Mouse (Mus musculus) forebrain, postnatal 0 days (tissue): ENCODE results near the gene Telo2. TPM values are rescaled to one million over a fixed set of nuclear protein-coding genes. Genes with fewer than 3 reads are reported as not detected.

Source experiments
- ATAC-seq: fragments of 200-750 bp; cut with Nextera tagmentation; 2 replicates; pipeline ENCODE4 v1.8.0; 2017; ENCODE audit warnings: mild to moderate bottlenecking, moderate library complexity
- DNase-seq: peaks from one replicate; pipeline ENCODE4 v3.0.0-alpha.2; 2015
- H3K27ac ChIP-seq: fragments of 300-500 bp; sonication (generic); 2 replicates; pipeline ENCODE4 v1.5.1; 2014; ENCODE audit warnings: low read depth, mild to moderate bottlenecking, antibody characterized with exemption, low read length, moderate library complexity, mixed read lengths
- H3K27me3 ChIP-seq: fragments of 300-500 bp; sonication (generic); 2 replicates; pipeline ENCODE4 v1.6.1; 2014; ENCODE audit warnings: mild to moderate bottlenecking, low read length, mixed read lengths; ENCODE audit not compliant: insufficient read depth
- H3K36me3 ChIP-seq: fragments of 300-500 bp; sonication (generic); 2 replicates; pipeline ENCODE4 v1.6.1; 2014; ENCODE audit warnings: mild to moderate bottlenecking, moderate library complexity; ENCODE audit not compliant: insufficient read depth
- H3K4me1 ChIP-seq: fragments of 300-500 bp; sonication (generic); 2 replicates; pipeline ENCODE4 v1.6.1; 2014; ENCODE audit warnings: antibody characterized with exemption; ENCODE audit not compliant: insufficient read depth
- H3K4me2 ChIP-seq: fragments of 300-500 bp; sonication (generic); 2 replicates; pipeline ENCODE4 v1.6.1; 2014; ENCODE audit warnings: low read depth, mild to moderate bottlenecking, moderate library complexity
- H3K4me3 ChIP-seq: fragments of 300-500 bp; sonication (generic); 2 replicates; pipeline ENCODE4 v1.5.1; 2014; ENCODE audit warnings: low read depth, low read length, mixed read lengths
- H3K9ac ChIP-seq: fragments of 300-500 bp; sonication (generic); 2 replicates; pipeline ENCODE4 v1.6.1; 2014; ENCODE audit warnings: mild to moderate bottlenecking
- H3K9me3 ChIP-seq: fragments of 300-500 bp; sonication (generic); 2 replicates; pipeline ENCODE4 v1.6.1; 2016; ENCODE audit warnings: low read length
- CTCF ChIP-seq: sonication (generic); IDR thresholded peaks from 2 replicates; pipeline ENCODE4 v1.5.1; 2016; ENCODE audit warnings: antibody characterized with exemption, control low read depth, low read depth
- WGBS: fragments of 180-500 bp; shearing (Covaris S2); extraction: QIAGEN DNeasy Blood & Tissue Kit; methylation state at CpG from one replicate; pipeline ENCODE4 v1.1.7; 2014; 5-methylcytosine and 5-hydroxymethylcytosine counted together
- polyA plus RNA-seq: library from polyadenylated mRNA; unstranded; fragments of >200 nt; fragmentation: Nextera tagmentation; extraction: Ambion mirVana; gene quantifications from 2 replicates; pipeline ENCODE4 v1.2.1, GENCODE M21; 2015
- total RNA-seq: library from RNA; depleted of rRNA; stranded (reverse); fragments of >200 nt; gene quantifications from 2 replicates; pipeline ENCODE4 v1.2.3, GENCODE M21; 2014

Gene Telo2
- total and polyA plus RNA-seq, 2 experiments from 2014 or later = 35.6 to 92.2 TPM

- H3K27ac ChIP-seq = no peak overlapping the region
- no peak for ATAC-seq
- H3K9me3 ChIP-seq = no peaks in the 10 kb centered on the region
- no peak overlapping the region for H3K4me2 ChIP-seq
- no peak overlapping the region for H3K4me3 ChIP-seq
- H3K27me3 ChIP-seq = no peaks in the 10 kb centered on the region
- no peak for DNase-seq
- no peak overlapping the region for H3K9ac ChIP-seq
- H3K36me3 ChIP-seq = peaks cover 75% of the 10 kb centered on the region
- no peak for TF ChIP-seq CTCF
- H3K4me1 ChIP-seq = no peaks in the 10 kb centered on the region
- WGBS = 73% methylated on average over 16 of the region's 16 CpGs
These were observed 8.0 kb downstream of the Telo2 start for GRCm38 (mm10) chr17:25107786-25108185.

GRCm38 (mm10) chr17:25101338-25101737 lies 14.4 kb downstream of the Telo2 start:
- Histone ChIP-seq H3K9ac (no peak overlapping the region), H3K27me3 (no peaks in the 10 kb centered on the region), H3K4me2 (no peak overlapping the region), H3K36me3 (peaks cover 85% of the 10 kb centered on the region), H3K27ac (no peak overlapping the region), H3K4me3 (no peak overlapping the region), H3K9me3 (no peaks in the 10 kb centered on the region), H3K4me1 (no peaks in the 10 kb centered on the region)
- 97% methylated on average over 11 of the region's 11 CpGs for WGBS
- ATAC-seq (no peak), DNase-seq (no peak)
- no peak for TF ChIP-seq CTCF

GRCm38 (mm10) chr17:25100052-25100451 lies 15.7 kb downstream of the Telo2 start:
- Histone ChIP-seq H3K27me3 (no peaks in the 10 kb centered on the region), H3K4me3 (no peak overlapping the region), H3K36me3 (peaks cover 73% of the 10 kb centered on the region), H3K27ac (no peak overlapping the region), H3K9ac (no peak overlapping the region), H3K4me1 (no peaks in the 10 kb centered on the region), H3K9me3 (no peaks in the 10 kb centered on the region), H3K4me2 (no peak overlapping the region)
- TF ChIP-seq CTCF = no peak
- ATAC-seq = no peak
- WGBS = 94% methylated on average over 6 of the region's 6 CpGs
- DNase-seq = no peak

GRCm38 (mm10) chr17:25096221-25096620 lies 19.5 kb downstream of the Telo2 start:
- Histone ChIP-seq H3K36me3 (peaks cover 66% of the 10 kb centered on the region), H3K27me3 (no peaks in the 10 kb centered on the region), H3K4me3 (no peak overlapping the region), H3K9ac (no peak overlapping the region), H3K27ac (no peak overlapping the region), H3K9me3 (no peaks in the 10 kb centered on the region), H3K4me2 (no peak overlapping the region), H3K4me1 (no peaks in the 10 kb centered on the region)
- TF ChIP-seq CTCF = no peak
- no peak for DNase-seq
- 88% methylated on average over 2 of the region's 2 CpGs for WGBS
- no peak for ATAC-seq

GRCm38 (mm10) chr17:25090450-25090849 lies 25.3 kb downstream of the Telo2 start:
- Histone ChIP-seq H3K4me2 (no peak overlapping the region), H3K4me3 (no peak overlapping the region), H3K9ac (no peak overlapping the region), H3K4me1 (no peaks in the 10 kb centered on the region), H3K27ac (no peak overlapping the region), H3K27me3 (no peaks in the 10 kb centered on the region), H3K36me3 (peaks cover 57% of the 10 kb centered on the region), H3K9me3 (no peaks in the 10 kb centered on the region)
- DNase-seq (no peak), ATAC-seq (no peak)
- 94% methylated on average over 10 of the region's 10 CpGs for WGBS
- no peak for TF ChIP-seq CTCF

GRCm38 (mm10) chr17:25089158-25089557 lies 26.6 kb downstream of the Telo2 start:
- ATAC-seq (no peak), DNase-seq (no peak)
- Histone ChIP-seq H3K27ac (no peak overlapping the region), H3K9me3 (no peaks in the 10 kb centered on the region), H3K4me1 (no peaks in the 10 kb centered on the region), H3K4me2 (no peak overlapping the region), H3K36me3 (peaks cover 48% of the 10 kb centered on the region), H3K9ac (no peak overlapping the region), H3K4me3 (no peak overlapping the region), H3K27me3 (no peaks in the 10 kb centered on the region)
- no peak for TF ChIP-seq CTCF
- WGBS = 94% methylated on average over 10 of the region's 10 CpGs

- no peaks in the 10 kb centered on the region for H3K27me3 ChIP-seq
- H3K4me2 ChIP-seq = no peak overlapping the region
- ATAC-seq = no peak
- H3K36me3 ChIP-seq = peaks cover 28% of the 10 kb centered on the region
- no peak for TF ChIP-seq CTCF
- no peak overlapping the region for H3K4me3 ChIP-seq
- H3K4me1 ChIP-seq = no peaks in the 10 kb centered on the region
- no peak overlapping the region for H3K9ac ChIP-seq
- H3K27ac ChIP-seq = no peak overlapping the region
- 87% methylated on average over 7 of the region's 7 CpGs for WGBS
- no peaks in the 10 kb centered on the region for H3K9me3 ChIP-seq
- no peak for DNase-seq
These were observed 29.0 kb downstream of the Telo2 start for GRCm38 (mm10) chr17:25086724-25087123.
